Mouse (Mus musculus) embryonic facial prominence, embryonic 14.5 days (tissue): ENCODE measurements around the gene Psmd9. TPM values are rescaled to one million over a fixed set of nuclear protein-coding genes. Genes with fewer than 3 reads are reported as not detected.

Source experiments
- ATAC-seq: fragments of 200-750 bp; cut with Nextera tagmentation; 2 replicates; pipeline ENCODE4 v1.8.0; 2017; ENCODE audit warnings: low read depth, moderate number of reproducible peaks, moderate TSS enrichment
- DNase-seq: peaks from one replicate; pipeline ENCODE4 v3.0.0-alpha.2; 2015; ENCODE audit warnings: low spot score
- H3K27ac ChIP-seq: fragments of 300-500 bp; sonication (generic); replicated peaks from 2 replicates; pipeline ENCODE4 v1.5.1; 2014; ENCODE audit warnings: low read depth, mild to moderate bottlenecking, low read length, moderate library complexity
- H3K27me3 ChIP-seq: fragments of 300-500 bp; sonication (generic); replicated peaks from 2 replicates; pipeline ENCODE4 v1.6.1; 2014; ENCODE audit warnings: low read length; ENCODE audit not compliant: control insufficient read depth, insufficient read depth
- H3K36me3 ChIP-seq: fragments of 300-500 bp; sonication (generic); 2 replicates; pipeline ENCODE4 v1.6.1; 2014; ENCODE audit warnings: low read length, mixed read lengths; ENCODE audit not compliant: control insufficient read depth, insufficient read depth
- H3K4me1 ChIP-seq: fragments of 300-500 bp; sonication (generic); 2 replicates; pipeline ENCODE4 v1.6.1; 2014; ENCODE audit warnings: antibody characterized with exemption, low read length; ENCODE audit not compliant: control insufficient read depth, insufficient read depth
- H3K4me2 ChIP-seq: fragments of 300-500 bp; sonication (generic); 2 replicates; pipeline ENCODE4 v1.6.1; 2014; ENCODE audit warnings: low read depth, mild to moderate bottlenecking, low read length, moderate library complexity, mixed read lengths
- H3K4me3 ChIP-seq: fragments of 300-500 bp; sonication (generic); 2 replicates; pipeline ENCODE4 v1.5.1; 2014; ENCODE audit warnings: low read depth, mild to moderate bottlenecking, low read length
- H3K9ac ChIP-seq: fragments of 300-500 bp; sonication (generic); 2 replicates; pipeline ENCODE4 v1.6.1; 2014; ENCODE audit warnings: low read depth, mild to moderate bottlenecking, low read length, moderate library complexity, mixed read lengths
- H3K9me3 ChIP-seq: fragments of 300-500 bp; sonication (generic); 2 replicates; pipeline ENCODE4 v1.6.1; 2016; ENCODE audit warnings: low read length; ENCODE audit not compliant: control insufficient read depth
- WGBS: fragments of 180-500 bp; shearing (Covaris S2); extraction: QIAGEN DNeasy Blood & Tissue Kit; methylation state at CpG from one replicate; pipeline ENCODE4 v1.1.7; 2014; 5-methylcytosine and 5-hydroxymethylcytosine counted together
- polyA plus RNA-seq: library from polyadenylated mRNA; unstranded; fragments of >200 nt; fragmentation: Nextera tagmentation; extraction: Ambion mirVana; gene quantifications from 2 replicates; pipeline ENCODE4 v1.2.1, GENCODE M21; 2014

Gene Psmd9
- polyA plus RNA-seq, 1 experiment from 2014 or later: 49.5 TPM

- peaks cover 7% of the 10 kb centered on the region for H3K36me3 ChIP-seq
- H3K27me3 ChIP-seq: no peaks in the 10 kb centered on the region
- peak overlapping the region; percentile 54 for H3K4me2 ChIP-seq
- ATAC-seq (peak; percentile 89), DNase-seq (peak; percentile 91)
- peak overlapping the region; percentile 29 for H3K4me3 ChIP-seq
- H3K9ac ChIP-seq: peak overlapping the region; percentile 38; the same call in 1 of the 2 replicates
- WGBS: 9% methylated on average over 21 of the region's 22 CpGs
- H3K27ac ChIP-seq: no peak overlapping the region
- H3K4me1 ChIP-seq: peaks cover 16% of the 10 kb centered on the region; the same call in 1 of the 2 replicates
- no peaks in the 10 kb centered on the region for H3K9me3 ChIP-seq
Observed at GRCm38 (mm10) chr5:123171646-123172350, 2.6 kb downstream of the Psmd9 start.

DNA sequence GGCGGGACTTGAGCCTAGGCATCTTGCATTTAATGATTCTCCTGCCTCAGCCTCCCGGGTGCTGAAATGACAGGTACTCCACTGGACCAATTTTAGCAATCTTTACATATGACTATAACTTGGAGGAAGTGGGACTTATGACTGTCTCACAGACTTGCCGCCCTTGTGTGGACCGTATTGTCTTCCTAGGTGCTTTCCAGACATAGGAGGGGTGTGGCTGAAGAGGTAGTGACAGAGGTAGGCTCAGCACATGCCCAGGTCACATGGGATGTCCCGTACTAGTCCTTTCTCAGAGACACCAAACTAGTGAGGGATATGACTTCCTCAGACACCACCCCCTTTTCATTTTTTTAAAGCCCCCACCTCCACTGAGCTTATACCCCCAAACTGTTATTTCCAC lies 9.6 kb downstream of the Psmd9 start:
- H3K4me1 ChIP-seq: no peaks in the 10 kb centered on the region
- no peak overlapping the region for H3K27ac ChIP-seq
- no peak for DNase-seq
- WGBS: 79% methylated on average over 5 of the region's 5 CpGs
- no peak overlapping the region for H3K4me2 ChIP-seq
- ATAC-seq: no peak
- no peak overlapping the region for H3K4me3 ChIP-seq
- no peaks in the 10 kb centered on the region for H3K9me3 ChIP-seq
- no peak overlapping the region for H3K9ac ChIP-seq
- no peaks in the 10 kb centered on the region for H3K36me3 ChIP-seq
- no peaks in the 10 kb centered on the region for H3K27me3 ChIP-seq

DNA sequence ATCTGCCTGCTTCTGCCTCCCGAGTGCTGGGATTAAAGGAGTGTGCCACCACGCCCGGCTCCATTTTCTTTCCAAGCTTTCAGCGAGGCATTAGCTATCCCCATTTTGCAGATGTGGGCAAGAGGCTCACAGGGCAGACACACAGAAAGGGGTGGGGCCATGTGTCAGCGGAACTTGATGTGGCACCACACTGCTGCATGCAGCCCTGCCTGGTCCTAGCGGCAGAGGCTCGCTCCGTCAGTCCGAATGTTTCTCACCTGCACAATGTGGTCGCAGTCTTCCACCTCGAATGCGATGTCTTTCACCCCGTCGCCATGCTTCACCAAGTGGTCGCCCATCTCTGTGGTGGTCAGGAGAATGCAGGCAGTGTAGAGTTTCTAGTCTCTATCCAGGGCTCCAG lies 11.2 kb downstream of the Psmd9 start:
- H3K4me3 ChIP-seq: no peak overlapping the region
- 93% methylated on average over 15 of the region's 15 CpGs for WGBS
- no peaks in the 10 kb centered on the region for H3K27me3 ChIP-seq
- DNase-seq (no peak), ATAC-seq (no peak)
- no peaks in the 10 kb centered on the region for H3K36me3 ChIP-seq
- no peak overlapping the region for H3K27ac ChIP-seq
- H3K9me3 ChIP-seq: no peaks in the 10 kb centered on the region
- no peak overlapping the region for H3K4me2 ChIP-seq
- no peaks in the 10 kb centered on the region for H3K4me1 ChIP-seq
- H3K9ac ChIP-seq: no peak overlapping the region

DNA sequence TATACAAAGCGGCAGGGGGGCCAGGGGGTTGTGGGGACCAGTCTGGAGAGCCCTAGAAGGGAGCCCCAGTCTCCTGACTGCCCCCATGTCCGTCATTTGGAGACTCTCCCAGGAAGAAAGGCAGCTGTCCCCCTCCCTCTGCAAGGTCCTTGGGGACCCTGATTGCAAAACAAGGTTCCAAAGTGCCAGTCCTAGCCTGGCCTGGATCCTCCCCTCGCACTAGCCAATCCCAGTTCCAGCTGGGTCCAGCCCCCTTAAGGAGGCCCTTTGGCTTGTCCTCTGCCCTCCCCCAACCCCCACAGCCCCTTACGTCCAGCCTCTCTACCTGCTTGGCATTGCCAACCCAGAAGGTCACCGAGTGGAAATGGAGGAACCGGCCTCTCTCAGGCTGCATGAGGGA lies 12.3 kb downstream of the Psmd9 start:
- no peak for DNase-seq
- Histone ChIP-seq H3K4me3 (no peak overlapping the region), H3K4me2 (no peak overlapping the region), H3K9ac (no peak overlapping the region), H3K27me3 (no peaks in the 10 kb centered on the region), H3K36me3 (no peaks in the 10 kb centered on the region), H3K27ac (no peak overlapping the region), H3K4me1 (no peaks in the 10 kb centered on the region), H3K9me3 (no peaks in the 10 kb centered on the region)
- no peak for ATAC-seq
- 78% methylated on average over 6 of the region's 6 CpGs for WGBS

DNA sequence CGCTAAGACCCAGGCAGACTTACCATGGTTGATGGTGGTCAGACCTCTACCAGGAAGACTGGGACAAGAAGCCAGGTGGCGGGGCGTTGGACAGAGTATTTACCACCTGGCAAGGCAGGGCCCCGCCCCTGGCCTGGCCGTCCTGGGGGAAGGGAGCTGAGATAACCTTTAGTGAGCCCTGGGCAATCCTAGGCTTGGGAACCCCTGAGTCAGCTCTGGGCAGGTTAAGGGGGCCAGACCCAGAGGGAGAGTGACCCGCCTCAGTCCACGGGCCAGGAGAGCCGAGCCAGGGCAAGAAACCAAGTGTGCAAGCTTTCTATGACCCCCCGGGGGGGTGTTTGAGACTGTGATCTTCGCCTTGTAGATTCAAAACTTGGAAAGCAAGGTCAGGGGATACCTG lies 13.4 kb downstream of the Psmd9 start, which contains the start of gene Hpd:
TSS of gene Hpd (minus strand) at position 77 of the 400 bp plus-strand sequence.
- H3K9me3 ChIP-seq: no peaks in the 10 kb centered on the region
- no peak within 1 kb of the TSS for H3K4me3 ChIP-seq
- no peaks in the 10 kb centered on the region for H3K27me3 ChIP-seq
- no peak within 1 kb of the TSS for H3K9ac ChIP-seq
- no peak for DNase-seq
- no peak within 1 kb of the TSS for H3K27ac ChIP-seq
- no peak for ATAC-seq
- 83% methylated on average over 10 of the region's 10 CpGs for WGBS
- no peak within 1 kb of the TSS for H3K4me2 ChIP-seq
- H3K4me1 ChIP-seq: no peaks in the 10 kb centered on the region
- no peaks in the 10 kb centered on the region for H3K36me3 ChIP-seq

DNA sequence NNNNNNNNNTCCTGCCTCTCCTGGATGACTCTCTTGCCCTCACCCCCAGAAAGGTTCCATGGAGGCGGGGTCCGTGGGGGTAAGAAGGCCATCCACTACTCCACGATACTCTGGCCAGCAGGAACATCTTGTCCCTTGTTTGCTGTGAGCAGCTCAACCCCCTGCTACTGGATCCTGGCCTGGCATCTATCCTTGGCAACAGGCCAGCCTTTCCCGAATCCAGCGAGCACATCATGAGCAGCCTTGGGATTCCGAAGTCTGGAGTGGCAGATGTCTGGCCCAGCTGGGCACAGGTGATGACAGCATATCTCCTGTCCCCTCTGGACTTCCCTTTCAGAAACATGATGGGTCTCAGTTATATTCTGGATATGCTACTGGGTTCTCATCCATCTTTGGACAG lies 16.8 kb downstream of the Psmd9 start:
- Histone ChIP-seq H3K27me3 (no peaks in the 10 kb centered on the region), H3K4me3 (no peak overlapping the region), H3K27ac (no peak overlapping the region), H3K4me1 (no peaks in the 10 kb centered on the region), H3K36me3 (no peaks in the 10 kb centered on the region), H3K4me2 (no peak overlapping the region), H3K9ac (no peak overlapping the region), H3K9me3 (no peaks in the 10 kb centered on the region)
- WGBS: 61% methylated on average over 6 of the region's 6 CpGs
- ATAC-seq (no peak), DNase-seq (no peak)

DNA sequence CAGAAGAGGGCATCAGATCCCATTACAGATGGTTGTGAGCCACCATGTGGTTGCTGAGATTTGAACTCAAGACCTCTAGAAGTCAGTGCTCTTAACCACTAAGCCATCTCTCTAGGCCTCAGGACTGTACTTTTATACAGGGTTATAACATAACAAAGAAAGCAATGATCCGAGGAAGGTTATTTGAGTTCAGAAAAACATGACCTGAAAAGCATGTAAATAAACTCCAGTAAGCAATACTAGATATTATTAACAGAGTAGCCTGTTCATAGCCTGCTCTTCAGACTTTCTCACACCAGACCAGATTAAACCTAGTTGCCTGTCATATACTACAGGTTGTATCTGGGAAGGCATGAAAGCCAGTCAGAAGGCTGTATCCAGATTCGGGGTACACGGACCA lies 18.1 kb downstream of the Psmd9 start:
- DNase-seq (no peak), ATAC-seq (no peak)
- Histone ChIP-seq H3K4me1 (no peaks in the 10 kb centered on the region), H3K4me3 (no peak overlapping the region), H3K27ac (no peak overlapping the region), H3K9ac (no peak overlapping the region), H3K36me3 (no peaks in the 10 kb centered on the region), H3K27me3 (no peaks in the 10 kb centered on the region), H3K4me2 (no peak overlapping the region), H3K9me3 (no peaks in the 10 kb centered on the region)
- 85% methylated on average over 3 of the region's 3 CpGs for WGBS

- ATAC-seq (no peak), DNase-seq (no peak)
- Histone ChIP-seq H3K4me2 (no peak overlapping the region), H3K4me3 (no peak overlapping the region), H3K27me3 (no peaks in the 10 kb centered on the region), H3K9ac (no peak overlapping the region), H3K27ac (no peak overlapping the region), H3K4me1 (no peaks in the 10 kb centered on the region), H3K36me3 (no peaks in the 10 kb centered on the region), H3K9me3 (no peaks in the 10 kb centered on the region)
- WGBS: 88% methylated on average over 3 of the region's 3 CpGs
Observed at GRCm38 (mm10) chr5:123190912-123191311, 21.7 kb downstream of the Psmd9 start.

GRCm38 (mm10) chr5:123191427-123191826 lies 22.2 kb downstream of the Psmd9 start:
- Histone ChIP-seq H3K9me3 (no peaks in the 10 kb centered on the region), H3K27ac (no peak overlapping the region), H3K36me3 (no peaks in the 10 kb centered on the region), H3K4me2 (no peak overlapping the region), H3K9ac (no peak overlapping the region), H3K4me1 (no peaks in the 10 kb centered on the region), H3K4me3 (no peak overlapping the region), H3K27me3 (no peaks in the 10 kb centered on the region)
- ATAC-seq: no peak
- no peak for DNase-seq
- WGBS: 65% methylated on average over 6 of the region's 6 CpGs
